Mouse (Mus musculus) bone marrow, adult 2 months (tissue): ENCODE results near the gene Abhd15. TPM values are rescaled to one million over a fixed set of nuclear protein-coding genes. Genes with fewer than 3 reads are reported as not detected.

Experiments used
- H3K27ac ChIP-seq: fragments of 200-500 bp; 2 replicates; pipeline ENCODE4 v1.5.1; 2012; ENCODE audit warnings: low read depth, mild to moderate bottlenecking, control low read depth, inconsistent platforms, low read length; ENCODE audit not compliant: control insufficient read depth, poor library complexity, insufficient read depth
- H3K4me1 ChIP-seq: fragments of 200-500 bp; 2 replicates; pipeline ENCODE4 v1.6.1; 2011; ENCODE audit warnings: low read length; ENCODE audit not compliant: control insufficient read depth, insufficient read depth
- H3K4me3 ChIP-seq: fragments of 200-500 bp; replicated peaks from 2 replicates; pipeline ENCODE3; 2011; ENCODE audit warnings: mild to moderate bottlenecking, low read depth, low read length, control low read depth; ENCODE audit not compliant: control insufficient read depth
- CTCF ChIP-seq: fragments of 200-500 bp; IDR thresholded peaks from 2 replicates; pipeline ENCODE4 v1.5.1; 2011; ENCODE audit warnings: low read length, control low read depth; ENCODE audit not compliant: control insufficient read depth, insufficient read depth
- POLR2A ChIP-seq: fragments of 200-500 bp; IDR thresholded peaks from 2 replicates; pipeline ENCODE4 v1.6.1; 2011; ENCODE audit warnings: low read depth, mild to moderate bottlenecking, control low read depth, low read length, borderline replicate concordance; ENCODE audit not compliant: control insufficient read depth
- WGBS: fragments of 180-500 bp; shearing (Covaris S2); methylation state at CpG from one replicate; pipeline ENCODE4 v1.1.7; 2018; 5-methylcytosine and 5-hydroxymethylcytosine counted together
- polyA plus RNA-seq: library from polyadenylated mRNA; stranded (reverse); fragments of >200 nt; gene quantifications from 2 replicates; pipeline ENCODE4 v1.2.4, GENCODE M21; 2011; ENCODE audit warnings: low replicate concordance; ENCODE audit not compliant: missing spikeins, insufficient read depth, insufficient read length

Gene Abhd15
- polyA plus RNA-seq, 1 experiment, result 5.6 TPM

- H3K4me3 ChIP-seq, result peak overlapping the region; percentile 83
- peaks cover 6% of the 10 kb centered on the region for H3K4me1 ChIP-seq
- H3K27ac ChIP-seq, result peak overlapping the region; percentile 73
- under 1% methylated on average over 75 of the region's 84 CpGs for WGBS
- TF ChIP-seq CTCF (no peak), POLR2A (peak; percentile 58; the same call in 1 of the 2 replicates)
These were observed 1.8 kb upstream of the Abhd15 start for GRCm38 (mm10) chr11:77512891-77513810.

DNA sequence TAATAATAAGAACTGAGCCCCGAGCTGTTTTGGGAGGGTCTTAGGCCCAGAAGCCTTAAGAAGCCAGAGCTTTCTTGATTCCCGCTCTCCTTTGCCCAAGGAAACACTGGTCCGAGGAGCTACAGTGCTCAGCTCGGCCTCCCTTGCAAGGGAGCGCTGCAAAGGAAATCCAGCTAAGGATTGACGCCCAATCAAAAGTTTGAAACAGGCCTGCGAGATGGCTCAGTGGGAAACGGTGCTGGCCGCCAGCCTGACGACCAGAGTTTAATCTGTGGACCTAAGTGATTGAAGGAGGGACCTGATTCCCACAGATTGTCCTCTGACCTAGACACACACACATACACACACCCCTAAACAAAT, 1.1 kb upstream of the Abhd15 start:
- H3K4me1 ChIP-seq, result peaks cover 9% of the 10 kb centered on the region
- peak overlapping the region; percentile 14; the same call in 1 of the 2 replicates for H3K27ac ChIP-seq
- 10% methylated on average over 10 of the region's 10 CpGs for WGBS
- H3K4me3 ChIP-seq, result peak overlapping the region; percentile 83
- TF ChIP-seq POLR2A, result no peak
- TF ChIP-seq CTCF, result no peak

- TF ChIP-seq CTCF, result no peak
- TF ChIP-seq POLR2A, result no peak
- Histone ChIP-seq H3K27ac (peak overlapping the region; percentile 5), H3K4me1 (peaks cover 9% of the 10 kb centered on the region), H3K4me3 (peak overlapping the region; percentile 41)
- WGBS, result 9% methylated on average over 19 of the region's 19 CpGs
These were observed 565 bp upstream of the Abhd15 start for GRCm38 (mm10) chr11:77514281-77514831.

GRCm38 (mm10) chr11:77515637-77516552, 974 bp downstream of the Abhd15 start, which contains the start of gene Trp53i13:
Gene Trp53i13, minus strand, starts transcription at chr11:77515980.
- Histone ChIP-seq H3K4me1 (peaks cover 11% of the 10 kb centered on the region), H3K27ac (peak within 1 kb of the TSS; percentile 79), H3K4me3 (peak within 1 kb of the TSS; percentile 59)
- TF ChIP-seq CTCF (no peak), POLR2A (peak; percentile 13; the same call in 1 of the 2 replicates)
- WGBS, result 8% methylated on average over 39 of the region's 39 CpGs

DNA sequence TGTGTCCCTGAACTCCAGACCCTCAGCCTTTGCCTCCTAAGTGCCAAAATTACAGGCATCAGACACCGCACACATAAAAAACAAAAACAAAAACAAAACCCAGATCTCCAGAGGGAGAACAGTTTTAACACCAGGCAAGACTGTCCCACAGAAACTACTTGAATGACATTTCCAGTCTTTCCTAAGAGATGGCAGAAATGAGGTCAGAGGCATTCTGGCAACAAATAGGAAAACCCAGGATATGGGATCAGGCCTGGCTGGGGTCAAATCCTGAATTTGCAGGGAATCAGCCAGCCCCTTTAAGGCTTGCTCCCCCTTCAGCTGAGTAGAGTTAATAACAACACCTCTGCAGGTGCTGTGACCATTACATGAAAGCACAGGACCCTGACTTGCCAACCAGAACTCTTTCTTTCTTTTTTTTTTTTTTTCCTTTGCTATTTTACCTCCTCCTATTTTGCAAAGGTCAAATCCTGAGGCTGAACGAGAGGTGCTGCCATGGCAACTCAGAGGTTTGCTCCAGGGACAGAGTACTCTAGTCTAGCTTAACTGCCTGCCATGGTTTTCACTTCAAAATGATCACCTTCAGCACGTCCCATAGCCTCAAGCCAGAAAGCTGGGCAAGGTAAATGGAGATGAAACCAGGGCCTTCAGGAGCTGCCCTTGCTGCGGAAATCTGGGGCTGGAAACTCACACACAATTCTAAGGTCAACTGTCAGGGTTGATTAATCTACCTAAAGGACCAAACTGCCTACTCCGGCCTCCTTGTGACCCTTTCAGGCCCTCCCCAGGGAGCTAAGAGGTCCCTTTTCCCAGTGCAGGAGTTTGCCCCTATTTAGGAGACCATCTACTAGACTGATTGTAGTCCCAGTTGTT, 1.9 kb downstream of the Abhd15 start:
- Histone ChIP-seq H3K4me1 (peaks cover 11% of the 10 kb centered on the region), H3K4me3 (no peak overlapping the region)

GRCm38 (mm10) chr11:77518051-77518798, 3.3 kb downstream of the Abhd15 start:
- no peak for TF ChIP-seq CTCF
- TF ChIP-seq POLR2A, result no peak
- Histone ChIP-seq H3K27ac (peak overlapping the region; percentile 85), H3K4me1 (peaks cover 10% of the 10 kb centered on the region), H3K4me3 (no peak overlapping the region)
- 35% methylated on average over 27 of the region's 27 CpGs for WGBS

More for the DNA sequence above, 1.9 kb downstream of the Abhd15 start:
- TF ChIP-seq POLR2A, result no peak
- no peak for TF ChIP-seq CTCF
- WGBS, result 82% methylated on average over 5 of the region's 5 CpGs
- H3K27ac ChIP-seq, result no peak overlapping the region

DNA sequence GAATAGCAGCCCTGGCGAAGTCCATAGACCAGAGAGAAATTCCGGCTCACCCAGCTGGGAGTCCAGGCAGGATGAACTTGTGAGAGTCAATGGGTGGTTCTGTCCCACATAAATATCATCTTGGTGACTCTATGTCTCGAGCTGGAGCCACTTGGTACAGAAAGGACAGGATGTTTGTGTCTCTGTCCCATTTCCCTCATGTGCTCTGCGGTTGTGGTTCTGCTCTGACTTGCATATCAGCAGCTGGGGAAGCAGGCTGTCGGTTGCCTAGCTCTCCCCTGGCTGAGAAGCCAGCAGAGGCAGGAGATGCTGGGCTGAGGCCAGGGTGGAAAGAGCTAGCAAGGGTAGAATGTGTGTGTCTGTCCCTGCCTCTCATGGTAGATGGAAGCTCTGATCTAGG, 4.1 kb downstream of the Abhd15 start, which contains the start of gene Gm10392:
Gene Gm10392, minus strand, starts transcription at position 156 of the 400 bp plus-strand sequence.
- peaks cover 10% of the 10 kb centered on the region for H3K4me1 ChIP-seq
- WGBS, result 1% methylated on average over 5 of the region's 5 CpGs
- TF ChIP-seq POLR2A (peak; percentile 52; the same call in 1 of the 2 replicates), CTCF (no peak)
- peak within 1 kb of the TSS; percentile 85 for H3K27ac ChIP-seq
- no peak within 1 kb of the TSS for H3K4me3 ChIP-seq
